Mouse (Mus musculus): ENCODE results near the gene Tbc1d8. TPM values are rescaled to one million over a fixed set of nuclear protein-coding genes. Genes with fewer than 3 reads are reported as not detected.

Tbc1d8 gene
- polyA plus RNA-seq, 1 experiment from 2014 or later: 5.4 TPM

DNA sequence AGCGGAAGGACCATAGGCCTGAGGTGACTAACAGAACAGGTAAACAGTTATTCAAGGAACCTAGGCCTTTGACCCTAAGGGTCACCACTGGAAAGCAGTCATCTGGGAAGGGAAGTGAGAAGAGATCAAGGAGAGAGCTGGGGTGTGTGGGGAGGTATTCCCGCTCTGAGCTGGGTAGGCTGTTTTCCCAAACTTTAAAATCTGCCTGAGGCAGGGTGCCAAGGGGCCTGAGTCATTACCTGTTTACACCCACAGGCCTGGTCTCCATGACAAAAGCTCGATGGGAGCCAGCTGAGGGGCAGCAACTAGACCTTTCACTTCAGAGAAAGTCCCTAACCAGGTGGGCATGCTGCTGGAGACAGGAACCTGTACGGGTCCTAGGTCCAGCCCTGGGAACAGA is 79.3 kb downstream of the Tbc1d8 start:
- Histone ChIP-seq H3K4me3 (ENCODE audit: low read depth, low read length) (no peak overlapping the region), H3K9me3 (ENCODE audit: control insufficient read depth, low read length) (no peaks in the 10 kb centered on the region), H3K4me1 (ENCODE audit: control insufficient read depth, insufficient read depth, low read length) (no peaks in the 10 kb centered on the region), H3K27ac (ENCODE audit: low read depth, low read length) (no peak overlapping the region), H3K36me3 (ENCODE audit: control insufficient read depth, insufficient read depth, low read length) (no peaks in the 10 kb centered on the region), H3K4me2 (no peak overlapping the region), H3K27me3 (ENCODE audit: control insufficient read depth, insufficient read depth, low read length) (no peaks in the 10 kb centered on the region), H3K9ac (ENCODE audit: low read length) (no peak overlapping the region)
- 79% methylated on average over 4 of the region's 4 CpGs for WGBS
- peak; percentile 12 for DNase-seq (ENCODE audit: low spot score, missing footprints)
- no peak for ATAC-seq (ENCODE audit: low FRiP score)

DNA sequence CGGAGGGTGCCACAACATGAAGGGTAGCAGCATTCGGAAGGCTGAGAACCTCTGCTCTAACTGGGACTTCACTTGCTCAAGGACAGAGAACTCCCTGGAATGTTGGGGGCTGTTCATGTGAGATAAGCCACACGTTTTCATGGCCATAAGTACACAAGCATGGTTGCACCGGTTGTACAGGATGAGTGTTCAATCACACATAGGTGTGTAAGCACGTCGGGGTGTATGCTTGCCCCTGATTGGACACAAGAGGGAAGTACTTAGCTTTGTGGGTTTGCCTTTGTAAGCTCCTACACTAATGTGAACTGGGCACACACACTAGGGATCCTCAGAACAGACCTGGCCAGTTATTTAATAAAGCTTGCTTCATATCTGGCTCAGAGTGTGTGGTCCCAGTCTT is 80.3 kb downstream of the Tbc1d8 start:
- Histone ChIP-seq H3K9ac (ENCODE audit: low read length) (no peak overlapping the region), H3K27ac (ENCODE audit: low read depth, low read length) (no peak overlapping the region), H3K4me1 (ENCODE audit: control insufficient read depth, insufficient read depth, low read length) (no peaks in the 10 kb centered on the region), H3K4me3 (ENCODE audit: low read depth, low read length) (no peak overlapping the region), H3K4me2 (no peak overlapping the region), H3K36me3 (ENCODE audit: control insufficient read depth, insufficient read depth, low read length) (no peaks in the 10 kb centered on the region), H3K9me3 (ENCODE audit: control insufficient read depth, low read length) (no peaks in the 10 kb centered on the region), H3K27me3 (ENCODE audit: control insufficient read depth, insufficient read depth, low read length) (no peaks in the 10 kb centered on the region)
- peak; percentile 45 for DNase-seq (ENCODE audit: low spot score, missing footprints)
- no peak for ATAC-seq (ENCODE audit: low FRiP score)
- 89% methylated on average over 6 of the region's 6 CpGs for WGBS

DNA sequence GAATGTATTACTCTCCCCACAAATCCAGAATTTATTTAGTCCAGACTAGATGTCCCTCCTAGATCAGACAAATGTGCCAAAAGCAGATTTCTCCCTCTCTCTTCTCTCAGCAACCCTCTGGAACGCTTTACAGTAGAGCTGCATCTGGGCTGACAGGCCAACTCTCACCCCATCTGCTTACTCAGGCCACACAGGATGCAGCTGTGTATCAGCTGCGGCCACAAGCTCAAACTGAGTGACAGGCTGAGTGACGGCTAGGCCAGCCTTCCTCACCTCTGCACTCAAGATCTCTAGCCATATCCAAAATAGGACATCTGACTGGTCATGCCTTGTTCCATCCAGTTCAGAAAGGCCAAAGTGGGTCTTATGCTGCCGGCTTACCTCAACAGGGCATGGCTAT is 82.2 kb downstream of the Tbc1d8 start:
- H3K27me3 ChIP-seq (ENCODE audit: control insufficient read depth, insufficient read depth, low read length): no peaks in the 10 kb centered on the region

DNA sequence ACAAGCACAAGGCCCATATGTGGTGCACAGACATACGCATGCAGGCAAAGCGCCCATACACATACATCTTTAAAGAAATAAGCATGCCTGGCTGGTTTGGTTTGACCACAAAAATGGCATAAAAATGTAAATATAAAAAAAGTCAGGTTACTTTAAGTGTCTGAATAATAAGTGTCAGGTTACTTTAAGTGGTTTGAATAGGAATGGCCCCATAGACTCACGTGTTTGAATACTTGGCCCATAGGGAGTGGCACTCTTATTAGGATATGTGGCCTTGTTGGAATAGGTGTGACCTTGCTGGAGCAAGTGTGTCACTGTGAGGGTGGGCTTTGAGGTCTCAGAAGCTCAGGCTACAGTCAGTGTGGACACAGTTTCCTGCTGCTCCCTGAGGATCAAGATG is 83.9 kb downstream of the Tbc1d8 start:
- Histone ChIP-seq H3K4me2 (no peak overlapping the region), H3K9me3 (ENCODE audit: control insufficient read depth, low read length) (no peaks in the 10 kb centered on the region), H3K4me3 (ENCODE audit: low read depth, low read length) (no peak overlapping the region), H3K27me3 (ENCODE audit: control insufficient read depth, insufficient read depth, low read length) (no peaks in the 10 kb centered on the region), H3K9ac (ENCODE audit: low read length) (no peak overlapping the region), H3K27ac (ENCODE audit: low read depth, low read length) (no peak overlapping the region), H3K36me3 (ENCODE audit: control insufficient read depth, insufficient read depth, low read length) (no peaks in the 10 kb centered on the region), H3K4me1 (ENCODE audit: control insufficient read depth, insufficient read depth, low read length) (no peaks in the 10 kb centered on the region)
- DNase-seq (ENCODE audit: low spot score, missing footprints): no peak
- WGBS: 94% methylated on average over 3 of the region's 3 CpGs
- no peak for ATAC-seq (ENCODE audit: low FRiP score)

More for the DNA sequence above, 82.2 kb downstream of the Tbc1d8 start:
- WGBS: 87% methylated on average over 4 of the region's 4 CpGs
- Histone ChIP-seq H3K27ac (ENCODE audit: low read depth, low read length) (no peak overlapping the region), H3K36me3 (ENCODE audit: control insufficient read depth, insufficient read depth, low read length) (no peaks in the 10 kb centered on the region), H3K4me2 (no peak overlapping the region), H3K4me1 (ENCODE audit: control insufficient read depth, insufficient read depth, low read length) (no peaks in the 10 kb centered on the region), H3K4me3 (ENCODE audit: low read depth, low read length) (no peak overlapping the region), H3K9me3 (ENCODE audit: control insufficient read depth, low read length) (no peaks in the 10 kb centered on the region), H3K9ac (ENCODE audit: low read length) (no peak overlapping the region)
- DNase-seq (ENCODE audit: low spot score, missing footprints): peak; percentile 73
- ATAC-seq (ENCODE audit: low FRiP score): no peak

DNA sequence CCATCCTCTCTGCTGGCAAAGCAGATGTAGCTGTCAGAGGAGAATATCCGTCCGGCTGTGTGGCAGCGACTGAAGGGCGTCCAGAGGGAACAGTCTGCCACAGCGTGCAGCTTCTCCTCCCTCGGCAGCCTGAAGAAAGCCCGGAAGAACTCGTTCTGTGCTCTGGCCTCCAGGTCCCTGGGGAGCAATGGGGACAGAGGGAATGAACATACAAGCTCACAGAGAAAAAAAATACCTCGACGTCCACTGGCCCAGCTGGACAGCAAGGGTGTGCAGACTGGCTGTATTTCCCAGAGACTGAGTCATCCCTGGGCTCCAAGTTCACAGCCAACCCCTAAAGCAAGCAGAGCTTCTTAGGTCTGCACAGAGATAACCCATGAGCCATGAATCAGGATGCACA is 84.5 kb downstream of the Tbc1d8 start:
- H3K4me3 ChIP-seq (ENCODE audit: low read depth, low read length): no peak overlapping the region
- H3K4me1 ChIP-seq (ENCODE audit: control insufficient read depth, insufficient read depth, low read length): no peaks in the 10 kb centered on the region
- no peaks in the 10 kb centered on the region for H3K27me3 ChIP-seq (ENCODE audit: control insufficient read depth, insufficient read depth, low read length)
- H3K9ac ChIP-seq (ENCODE audit: low read length): no peak overlapping the region
- DNase-seq (ENCODE audit: low spot score, missing footprints) (peak; percentile 72), ATAC-seq (ENCODE audit: low FRiP score) (no peak)
- H3K4me2 ChIP-seq: no peak overlapping the region
- WGBS: 64% methylated on average over 10 of the region's 10 CpGs
- H3K9me3 ChIP-seq (ENCODE audit: control insufficient read depth, low read length): no peaks in the 10 kb centered on the region
- H3K27ac ChIP-seq (ENCODE audit: low read depth, low read length): no peak overlapping the region
- no peaks in the 10 kb centered on the region for H3K36me3 ChIP-seq (ENCODE audit: control insufficient read depth, insufficient read depth, low read length)

DNA sequence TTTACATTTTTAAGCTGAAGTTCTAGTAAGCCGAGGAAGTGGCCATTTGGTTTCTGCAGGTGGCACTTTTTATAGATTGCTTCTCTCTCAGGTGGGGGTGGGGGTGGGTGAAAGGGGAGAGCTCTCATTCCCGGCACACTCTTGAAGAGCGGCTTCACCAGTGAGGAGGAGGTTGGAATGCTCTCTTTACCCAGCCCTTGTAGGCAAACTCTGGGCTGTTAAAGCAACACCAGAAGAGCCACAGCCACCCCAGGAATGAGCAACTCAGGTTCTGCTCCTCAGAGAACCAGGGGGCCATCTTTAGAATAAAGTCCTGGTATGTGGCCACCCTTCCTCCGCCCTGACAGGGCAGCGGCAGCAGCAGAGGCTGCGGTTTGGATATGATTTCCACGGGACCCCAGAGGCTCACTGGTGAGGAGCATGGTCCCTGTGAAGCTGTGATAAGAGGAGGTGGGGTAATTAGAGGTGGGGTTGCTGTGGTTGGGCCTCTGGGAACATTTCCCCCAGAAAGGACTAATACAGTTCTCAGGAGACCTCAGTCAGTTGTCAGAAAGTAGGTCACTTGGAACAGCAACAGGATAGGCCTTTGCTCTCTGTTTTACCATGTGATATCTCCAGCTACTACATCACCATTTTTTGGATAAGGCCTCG is 85.2 kb downstream of the Tbc1d8 start:
- Histone ChIP-seq H3K9ac (ENCODE audit: low read length) (no peak overlapping the region), H3K4me2 (no peak overlapping the region), H3K9me3 (ENCODE audit: control insufficient read depth, low read length) (no peaks in the 10 kb centered on the region), H3K27me3 (ENCODE audit: control insufficient read depth, insufficient read depth, low read length) (no peaks in the 10 kb centered on the region), H3K4me1 (ENCODE audit: control insufficient read depth, insufficient read depth, low read length) (no peaks in the 10 kb centered on the region), H3K4me3 (ENCODE audit: low read depth, low read length) (no peak overlapping the region), H3K36me3 (ENCODE audit: control insufficient read depth, insufficient read depth, low read length) (no peaks in the 10 kb centered on the region), H3K27ac (ENCODE audit: low read depth, low read length) (no peak overlapping the region)
- WGBS: 88% methylated on average over 8 of the region's 8 CpGs
- ATAC-seq (ENCODE audit: low FRiP score) (no peak), DNase-seq (ENCODE audit: low spot score, missing footprints) (peak; percentile 45)

DNA sequence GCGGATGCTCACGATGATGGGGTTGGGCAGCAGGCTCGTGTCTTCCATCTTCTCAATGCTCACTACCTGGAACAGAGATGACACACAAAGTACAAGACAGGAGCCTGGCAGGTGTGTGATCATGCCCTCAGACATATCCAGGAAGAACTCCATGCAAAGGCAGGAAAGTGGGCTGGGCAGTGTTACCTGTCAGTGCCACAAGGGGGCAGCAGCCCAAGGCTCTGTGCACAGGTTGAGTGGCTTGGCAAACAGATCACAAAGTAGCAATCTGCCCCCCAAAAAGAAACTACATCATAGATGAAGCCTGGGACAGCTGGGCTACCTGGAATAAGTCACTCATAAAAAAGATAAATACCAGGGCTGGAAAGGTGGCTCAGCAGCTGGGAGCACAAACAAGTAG is 86.4 kb downstream of the Tbc1d8 start:
- H3K4me2 ChIP-seq: no peak overlapping the region
- H3K9ac ChIP-seq (ENCODE audit: low read length): no peak overlapping the region
- H3K27ac ChIP-seq (ENCODE audit: low read depth, low read length): no peak overlapping the region
- H3K4me1 ChIP-seq (ENCODE audit: control insufficient read depth, insufficient read depth, low read length): no peaks in the 10 kb centered on the region
- DNase-seq (ENCODE audit: low spot score, missing footprints) (peak; percentile 90), ATAC-seq (ENCODE audit: low FRiP score) (0 out of 2 replicates have a peak, but pooled peaks have one; percentile 22)
- no peaks in the 10 kb centered on the region for H3K9me3 ChIP-seq (ENCODE audit: control insufficient read depth, low read length)
- H3K27me3 ChIP-seq (ENCODE audit: control insufficient read depth, insufficient read depth, low read length): no peaks in the 10 kb centered on the region
- H3K36me3 ChIP-seq (ENCODE audit: control insufficient read depth, insufficient read depth, low read length): no peaks in the 10 kb centered on the region
- WGBS: 59% methylated on average over 3 of the region's 3 CpGs
- no peak overlapping the region for H3K4me3 ChIP-seq (ENCODE audit: low read depth, low read length)

DNA sequence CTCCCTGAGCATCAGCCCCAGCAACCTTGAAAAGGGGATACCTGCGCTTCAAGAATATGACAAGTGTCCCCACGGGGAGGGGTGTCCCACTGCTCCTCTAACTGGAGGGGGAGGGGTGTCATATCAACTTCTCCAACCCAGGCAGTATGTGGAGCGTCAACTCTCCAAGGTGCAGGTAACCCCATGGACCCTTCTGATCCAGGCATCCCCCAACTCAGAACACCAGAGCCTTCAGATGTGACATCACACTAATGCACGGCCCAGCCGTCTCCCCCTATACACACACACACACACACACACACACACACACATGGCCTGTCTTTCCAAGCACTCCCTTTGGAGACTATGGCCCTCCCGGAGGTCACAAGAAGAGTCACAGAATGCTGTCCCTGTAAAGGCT is 86.9 kb downstream of the Tbc1d8 start:
- H3K4me3 ChIP-seq (ENCODE audit: low read depth, low read length): no peak overlapping the region
- H3K9me3 ChIP-seq (ENCODE audit: control insufficient read depth, low read length): no peaks in the 10 kb centered on the region
- WGBS: 90% methylated on average over 6 of the region's 6 CpGs
- H3K4me1 ChIP-seq (ENCODE audit: control insufficient read depth, insufficient read depth, low read length): no peaks in the 10 kb centered on the region
- no peak for DNase-seq (ENCODE audit: low spot score, missing footprints)
- H3K9ac ChIP-seq (ENCODE audit: low read length): no peak overlapping the region
- no peak overlapping the region for H3K27ac ChIP-seq (ENCODE audit: low read depth, low read length)
- ATAC-seq (ENCODE audit: low FRiP score): 0 out of 2 replicates have a peak, but pooled peaks have one; percentile 24
- H3K27me3 ChIP-seq (ENCODE audit: control insufficient read depth, insufficient read depth, low read length): no peaks in the 10 kb centered on the region
- no peak overlapping the region for H3K4me2 ChIP-seq
- no peaks in the 10 kb centered on the region for H3K36me3 ChIP-seq (ENCODE audit: control insufficient read depth, insufficient read depth, low read length)

DNA sequence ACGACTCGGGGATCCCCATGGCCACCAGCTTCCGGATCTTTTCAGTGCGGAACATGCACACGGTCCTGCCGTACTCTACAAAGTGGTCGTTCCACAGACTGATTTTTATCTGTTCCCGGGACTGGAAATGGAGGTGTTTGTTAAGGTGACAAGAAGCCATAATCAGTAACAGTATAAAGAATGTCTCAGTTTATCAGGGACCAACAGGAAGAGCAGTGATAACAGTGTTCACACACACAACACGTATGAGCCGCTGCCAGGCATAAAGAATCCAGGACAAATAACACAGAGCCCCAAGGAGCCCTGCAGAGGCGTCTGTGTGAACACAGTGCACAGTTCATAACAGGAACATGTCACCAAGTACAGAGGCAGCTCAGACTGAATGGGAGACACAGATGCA is 89.2 kb downstream of the Tbc1d8 start:
- DNase-seq (ENCODE audit: low spot score, missing footprints) (no peak), ATAC-seq (ENCODE audit: low FRiP score) (no peak)
- 93% methylated on average over 11 of the region's 11 CpGs for WGBS
- no peaks in the 10 kb centered on the region for H3K4me1 ChIP-seq (ENCODE audit: control insufficient read depth, insufficient read depth, low read length)
- no peaks in the 10 kb centered on the region for H3K9me3 ChIP-seq (ENCODE audit: control insufficient read depth, low read length)
- no peak overlapping the region for H3K27ac ChIP-seq (ENCODE audit: low read depth, low read length)
- H3K27me3 ChIP-seq (ENCODE audit: control insufficient read depth, insufficient read depth, low read length): no peaks in the 10 kb centered on the region
- H3K4me3 ChIP-seq (ENCODE audit: low read depth, low read length): no peak overlapping the region
- no peak overlapping the region for H3K4me2 ChIP-seq
- no peaks in the 10 kb centered on the region for H3K36me3 ChIP-seq (ENCODE audit: control insufficient read depth, insufficient read depth, low read length)
- H3K9ac ChIP-seq (ENCODE audit: low read length): no peak overlapping the region
